Mouse (Mus musculus): ENCODE data around the gene Stk38. TPM values are rescaled to one million over a fixed set of nuclear protein-coding genes. Genes with fewer than 3 reads are reported as not detected.

Stk38 gene
- total and polyA plus RNA-seq, 3 experiments, result 14.4 to 290 (median 49.3) TPM

DNA sequence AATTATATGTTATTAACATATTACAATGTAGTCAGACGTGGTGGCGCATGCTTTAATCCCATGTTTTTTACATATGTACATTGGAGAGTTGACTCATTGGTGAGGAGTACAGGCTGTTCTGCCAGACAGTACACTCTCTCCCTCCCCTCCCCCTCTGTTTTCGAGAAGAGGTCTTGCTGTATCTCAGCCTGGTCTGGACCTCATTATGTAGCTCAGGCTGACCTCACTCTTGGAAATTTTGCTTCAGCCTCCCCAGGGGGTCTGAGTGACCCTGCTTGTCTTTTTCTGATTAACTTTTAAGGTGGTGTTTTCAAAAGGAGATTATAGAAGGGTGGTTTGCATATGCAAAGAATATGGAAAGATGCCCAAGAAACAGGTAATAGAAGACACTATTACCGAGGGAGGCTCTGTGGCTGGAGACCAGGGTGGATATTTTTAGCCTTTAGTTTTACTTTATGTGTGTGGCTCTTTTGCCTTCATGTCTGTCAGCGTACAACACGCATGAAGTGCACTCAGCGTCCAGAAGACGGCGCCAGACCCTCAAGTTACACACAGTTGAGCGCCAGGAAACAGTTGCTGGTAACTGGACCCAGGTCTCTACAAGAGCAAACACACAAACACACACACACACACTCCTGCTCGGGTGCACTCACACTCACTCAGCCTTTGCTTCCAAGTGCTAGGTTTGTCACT is 10.6 kb upstream of the Stk38 start:
- Histone ChIP-seq H3K4me1 (ENCODE audit: control insufficient read depth in 1 of 2, insufficient read depth in 2 of 2, low read length in 2 of 2) (no peaks in the 10 kb centered on the region), H3K27ac (ENCODE audit: control insufficient read depth, low read depth, low read length) (no peak overlapping the region), H3K27me3 (ENCODE audit: control insufficient read depth in 1 of 2, insufficient read depth in 2 of 2, low read length in 2 of 2) (no peaks in the 10 kb centered on the region), H3K36me3 (ENCODE audit: control insufficient read depth in 1 of 2, insufficient read depth in 2 of 2, low read length in 2 of 2) (no peaks in the 10 kb centered on the region), H3K9ac (ENCODE audit: control insufficient read depth, low read depth, low read length, poor library complexity, severe bottlenecking) (no peak overlapping the region), H3K4me3 (ENCODE audit: control insufficient read depth in 1 of 2, insufficient read depth in 1 of 2, low read depth in 2 of 2, low read length in 2 of 2) (no peak overlapping the region), H3K79me2 (ENCODE audit: control insufficient read depth, insufficient read depth, low read length, poor library complexity) (no peaks in the 10 kb centered on the region), H3K9me3 (replicated peaks; ENCODE audit: insufficient read depth, low read length) (no peaks in the 10 kb centered on the region)
- TF ChIP-seq POLR2A (IDR thresholded peaks at IDR 0.05; ENCODE audit: control insufficient read depth in 1 of 2, insufficient read depth in 1 of 2, low read depth in 1 of 2, low read length in 2 of 2, poor library complexity in 1 of 2) (no peak), HCFC1 (IDR thresholded peaks at IDR 0.05; ENCODE audit: low read depth, low read length) (no peak), SIN3A (IDR thresholded peaks at IDR 0.05; ENCODE audit: low read length) (peak; percentile 33; the same call in 1 of the 2 replicates), MEF2A (IDR thresholded peaks at IDR 0.05; ENCODE audit: extremely low read depth, insufficient replicate concordance, low read depth, low read length, poor library complexity, severe bottlenecking) (no peak), KAT2A (conservative IDR thresholded peaks at IDR 0.05; ENCODE audit: low read depth, low read length) (no peak), MYC (IDR thresholded peaks at IDR 0.05; ENCODE audit: low read depth, low read length) (no peak), SMC3 (IDR thresholded peaks at IDR 0.05; ENCODE audit: low read depth, low read length) (peak; percentile 89), MAX (IDR thresholded peaks at IDR 0.05; ENCODE audit: low read length) (no peak), MAZ (IDR thresholded peaks at IDR 0.05; ENCODE audit: low read depth, low read length) (no peak), ZMIZ1 (IDR thresholded peaks at IDR 0.05; ENCODE audit: low read depth, low read length) (no peak), MXI1 (IDR thresholded peaks at IDR 0.05; ENCODE audit: low read depth, low read length) (peak; percentile 18; the same call in 1 of the 2 replicates), CTCF (IDR thresholded peaks at IDR 0.05 in 2 of 3, conservative IDR thresholded peaks at IDR 0.05 in 1 of 3; ENCODE audit: control insufficient read depth in 1 of 3, insufficient read depth in 1 of 3, low read depth in 2 of 3, low read length in 3 of 3, poor library complexity in 1 of 3, severe bottlenecking in 1 of 3) (peak; percentile 93 to 96 (median 95)), CHD1 (IDR thresholded peaks at IDR 0.05; ENCODE audit: low read depth, low read length) (no peak), USF2 (IDR thresholded peaks at IDR 0.05; ENCODE audit: borderline replicate concordance in 1 of 2, insufficient read depth in 1 of 2, low read depth in 1 of 2, low read length in 2 of 2) (no peak), USF1 (IDR thresholded peaks at IDR 0.05; ENCODE audit: low read depth, low read length) (no peak), NELFE (IDR thresholded peaks at IDR 0.05; ENCODE audit: low read depth, low read length) (no peak), EP300 (IDR thresholded peaks at IDR 0.05; ENCODE audit: low read depth in 1 of 2, low read length in 2 of 2) (no peak), NRF1 (IDR thresholded peaks at IDR 0.05; ENCODE audit: insufficient read depth, low read depth, low read length, poor library complexity, severe bottlenecking) (no peak), ZC3H11A (IDR thresholded peaks at IDR 0.05; ENCODE audit: low read depth, low read length) (peak; percentile 63), BHLHE40 (IDR thresholded peaks at IDR 0.05; ENCODE audit: borderline replicate concordance, low read depth, low read length) (no peak), CHD2 (IDR thresholded peaks at IDR 0.05; ENCODE audit: low read length) (no peak), RCOR1 (IDR thresholded peaks at IDR 0.05; ENCODE audit: low read depth, low read length) (no peak), ETS1 (IDR thresholded peaks at IDR 0.05; ENCODE audit: low read depth, low read length) (no peak), RAD21 (IDR thresholded peaks at IDR 0.05; ENCODE audit: low read depth, low read length) (peak; percentile 87), GABPA (IDR thresholded peaks at IDR 0.05; ENCODE audit: low read depth, low read length) (no peak), TAL1 (IDR thresholded peaks at IDR 0.05; ENCODE audit: low read length) (no peak), TBP (IDR thresholded peaks at IDR 0.05; ENCODE audit: low read depth, low read length) (no peak), MYB (IDR thresholded peaks at IDR 0.05; ENCODE audit: low read depth, low read length) (no peak), POLR2AphosphoS2 (IDR thresholded peaks at IDR 0.05; ENCODE audit: low read length) (no peak), E2F4 (IDR thresholded peaks at IDR 0.05; ENCODE audit: borderline replicate concordance, low read depth, low read length) (no peak), ZKSCAN1 (IDR thresholded peaks at IDR 0.05; ENCODE audit: low read depth, low read length) (no peak), ZNF384 (IDR thresholded peaks at IDR 0.05; ENCODE audit: low read depth, low read length) (no peak), GATA1 (IDR thresholded peaks at IDR 0.05; ENCODE audit: low read depth, low read length) (no peak), MAFK (IDR thresholded peaks at IDR 0.05; ENCODE audit: borderline replicate concordance, low read depth, low read length) (no peak), JUND (IDR thresholded peaks at IDR 0.05; ENCODE audit: low read depth, low read length) (no peak), ELF1 (IDR thresholded peaks at IDR 0.05; ENCODE audit: low read depth, low read length) (no peak)
- peak; percentile 87 for DNase-seq (ENCODE audit: low read depth, low spot score)
